Comparison of ENCODE assay signal across 11 mouse cellular contexts in genomic region chr13:94132187-94132995, GRCm38 (mm10).
DNase-seq lines count a peak whose midpoint lies in the region; ATAC-seq and TF ChIP-seq lines count a peak whose summit lies in the region.
"Had no signal": no experiment of that assay in that cellular context is flagged by ENCODE, and none has a peak within 500 bp of the region (broad histone marks: within the 10 kb centered on the region; RNA-seq: fewer than 3 reads in every experiment).

No protein-coding gene starts in this region.

- peak; percentile 59 for DNase-seq in adrenal gland, adult 2 months
- DNase-seq in adrenal gland, adult 8-10 months: no peak
- peak; percentile 38 for DNase-seq in urinary bladder, postnatal 14 days (ENCODE audit: low spot score)
- DNase-seq in urinary bladder, postnatal 10 days (ENCODE audit: low spot score): no peak
- peak; percentile 56 to 61 for DNase-seq in kidney, postnatal 4 days
- no peak for DNase-seq in stomach, postnatal 0 days (ENCODE audit: low spot score)
- no peak for DNase-seq in right cerebral cortex, postnatal 10 days (ENCODE audit: low spot score in 2 of 2)
- DNase-seq: cerebellum, adult 8-10 months had no signal

- no peak for ATAC-seq in stomach, postnatal 0 days (ENCODE audit: low FRiP score, low TSS enrichment)
- no peak for ATAC-seq in midbrain, embryonic 15.5 days (replicated peaks)
- ATAC-seq: liver, embryonic 12.5 days had no signal

- no peaks in the 10 kb centered on the region for H3K9me3 ChIP-seq in stomach, postnatal 0 days (ENCODE audit: control insufficient read depth, low read length)
- no peaks in the 10 kb centered on the region for H3K9me3 ChIP-seq in midbrain, embryonic 15.5 days
- H3K9me3 ChIP-seq: liver, embryonic 12.5 days; stomach, embryonic 15.5 days had no signal

- no peak overlapping the region for H3K4me3 ChIP-seq in stomach, postnatal 0 days (ENCODE audit: low read depth, low read length)
- H3K4me3 ChIP-seq in midbrain, embryonic 15.5 days: no peak overlapping the region
- H3K4me3 ChIP-seq: liver, embryonic 12.5 days; stomach, embryonic 15.5 days had no signal

- peaks cover 5% of the 10 kb centered on the region; the same call in 1 of the 2 replicates for H3K4me1 ChIP-seq in stomach, postnatal 0 days (replicated peaks; ENCODE audit: control insufficient read depth, insufficient read depth)
- no peaks in the 10 kb centered on the region for H3K4me1 ChIP-seq in midbrain, embryonic 15.5 days

- H3K27ac ChIP-seq in stomach, postnatal 0 days (replicated peaks): 0 out of 2 replicates have a peak overlapping the region, but pooled peaks have one; percentile 18
- no peak overlapping the region for H3K27ac ChIP-seq in midbrain, embryonic 15.5 days
- H3K27ac ChIP-seq: liver, embryonic 12.5 days; stomach, embryonic 15.5 days had no signal

- no peaks in the 10 kb centered on the region for H3K36me3 ChIP-seq in stomach, postnatal 0 days (ENCODE audit: control insufficient read depth, insufficient read depth, low read length)
- H3K36me3 ChIP-seq in midbrain, embryonic 15.5 days (replicated peaks): no peaks in the 10 kb centered on the region
- H3K36me3 ChIP-seq: liver, embryonic 12.5 days; stomach, embryonic 15.5 days had no signal

- WGBS in stomach, postnatal 0 days: 62% methylated on average over 13 of the region's 13 CpGs
- WGBS in midbrain, embryonic 15.5 days: 65% methylated on average over 13 of the region's 13 CpGs

- TF ChIP-seq EP300 in stomach, postnatal 0 days (optimal IDR thresholded peaks at IDR 0.05): no peak

- H3K4me2 ChIP-seq in stomach, postnatal 0 days (replicated peaks; ENCODE audit: low read depth): no peak overlapping the region
- no peak overlapping the region for H3K4me2 ChIP-seq in midbrain, embryonic 15.5 days
- H3K4me2 ChIP-seq: liver, embryonic 12.5 days; stomach, embryonic 15.5 days had no signal

- no peaks in the 10 kb centered on the region for H3K27me3 ChIP-seq in stomach, postnatal 0 days (ENCODE audit: control insufficient read depth, insufficient read depth, low read length)
- H3K27me3 ChIP-seq in midbrain, embryonic 15.5 days (replicated peaks): no peaks in the 10 kb centered on the region
- H3K27me3 ChIP-seq: liver, embryonic 12.5 days; stomach, embryonic 15.5 days had no signal

- no peak for TF ChIP-seq CTCF in stomach, postnatal 0 days (IDR thresholded peaks at IDR 0.05; ENCODE audit: low read depth)

- no peak overlapping the region for H3K9ac ChIP-seq in stomach, postnatal 0 days (ENCODE audit: low read length)
- no peak overlapping the region for H3K9ac ChIP-seq in midbrain, embryonic 15.5 days
- H3K9ac ChIP-seq: liver, embryonic 12.5 days; stomach, embryonic 15.5 days had no signal

Comparison
In these comparisons a context has a peak if more than half of its experiments do, and no peak if none do; other contexts are left out.
1. DNase-seq: peak in adrenal gland, adult 2 months (single experiment), urinary bladder, postnatal 14 days (single experiment) and kidney, postnatal 4 days (2 of 2); none in adrenal gland, adult 8-10 months (single experiment), urinary bladder, postnatal 10 days (single experiment), stomach, postnatal 0 days (single experiment) and right cerebral cortex, postnatal 10 days (0 of 2).